ENCODE assay signal across 11 mouse cellular contexts in the genomic region with DNA sequence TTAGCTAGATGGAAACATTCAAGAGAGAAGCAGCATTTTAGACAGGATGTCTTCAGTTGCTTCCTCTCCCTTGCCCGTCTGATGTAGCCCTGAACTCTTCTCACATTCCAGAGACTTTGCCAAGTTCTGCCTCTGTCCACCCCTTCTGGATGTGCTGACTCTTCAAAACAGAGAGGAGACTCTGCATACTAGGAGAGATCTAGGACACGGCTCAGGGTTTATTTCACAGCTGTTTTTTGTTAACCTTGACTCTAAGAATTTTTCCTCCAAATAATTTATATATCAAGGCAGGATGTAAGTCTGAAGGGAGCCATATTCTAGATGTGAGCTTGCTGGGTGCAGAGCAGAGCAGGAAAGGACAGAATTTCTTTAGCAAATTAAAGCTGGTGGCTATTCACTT.
DNase-seq lines count a peak whose midpoint lies in the region; ATAC-seq and TF ChIP-seq lines count a peak whose summit lies in the region.
"Had no signal": no experiment of that assay in that cellular context is flagged by ENCODE, and none has a peak within 500 bp of the region (broad histone marks: within the 10 kb centered on the region; RNA-seq: fewer than 3 reads in every experiment).

No protein-coding gene starts in this region.

- H3K4me3 ChIP-seq in heart, embryonic 16.5 days (ENCODE audit: low read length), result no peak overlapping the region
- no peak overlapping the region for H3K4me3 ChIP-seq in spleen, adult 2 months (ENCODE audit: extremely low read depth, insufficient read depth, insufficient read length)
- no peak overlapping the region for H3K4me3 ChIP-seq in forebrain, embryonic 11.5 days (ENCODE audit: low read depth, low read length)
- H3K4me3 ChIP-seq: liver, embryonic 15.5 days; neural tube, embryonic 12.5 days had no signal

- no peak for TF ChIP-seq CTCF in spleen, adult 2 months (IDR thresholded peaks at IDR 0.05; ENCODE audit: extremely low read depth, insufficient read depth, insufficient read length, insufficient replicate concordance)

- H3K9me3 ChIP-seq in heart, embryonic 16.5 days (replicated peaks; ENCODE audit: control insufficient read depth, low read length), result no peaks in the 10 kb centered on the region
- no peaks in the 10 kb centered on the region for H3K9me3 ChIP-seq in forebrain, embryonic 11.5 days (ENCODE audit: control insufficient read depth, low read length)
- H3K9me3 ChIP-seq: liver, embryonic 15.5 days; neural tube, embryonic 12.5 days had no signal

- peaks cover 15% of the 10 kb centered on the region for H3K4me1 ChIP-seq in heart, embryonic 16.5 days (ENCODE audit: control insufficient read depth, insufficient read depth, low read length)
- H3K4me1 ChIP-seq in spleen, adult 2 months (ENCODE audit: control insufficient read depth, insufficient read depth, insufficient read length), result peaks cover 6% of the 10 kb centered on the region
- peaks cover 4% of the 10 kb centered on the region; the same call in 1 of the 2 replicates for H3K4me1 ChIP-seq in forebrain, embryonic 11.5 days (replicated peaks; ENCODE audit: control insufficient read depth, insufficient read depth, low read length)
- H3K4me1 ChIP-seq: liver, embryonic 15.5 days had no signal

- 18% methylated on average over 2 of the region's 2 CpGs for WGBS in heart, embryonic 16.5 days
- WGBS in spleen, adult 2 months, result 42% methylated on average over 2 of the region's 2 CpGs
- WGBS in forebrain, embryonic 11.5 days, result 74% methylated on average over 2 of the region's 2 CpGs

- peak; percentile 72 for ATAC-seq in heart, embryonic 16.5 days (replicated peaks; ENCODE audit: extremely low read depth, insufficient read depth, low FRiP score)
- ATAC-seq in granulocyte monocyte progenitor cell, adult 5-6 weeks (replicated peaks; ENCODE audit: poor library complexity, severe bottlenecking), result no peak
- no peak for ATAC-seq in forebrain, embryonic 11.5 days (replicated peaks; ENCODE audit: low FRiP score)

- no peak overlapping the region for H3K9ac ChIP-seq in heart, embryonic 16.5 days (ENCODE audit: low read length)
- H3K9ac ChIP-seq in forebrain, embryonic 11.5 days (ENCODE audit: low read length), result no peak overlapping the region
- H3K9ac ChIP-seq: liver, embryonic 15.5 days; neural tube, embryonic 12.5 days had no signal

- no peaks in the 10 kb centered on the region for H3K27me3 ChIP-seq in heart, embryonic 16.5 days (ENCODE audit: control insufficient read depth, insufficient read depth, low read length)
- no peaks in the 10 kb centered on the region for H3K27me3 ChIP-seq in spleen, adult 2 months (ENCODE audit: control insufficient read depth, insufficient read depth, low read length)
- H3K27me3 ChIP-seq in forebrain, embryonic 11.5 days (ENCODE audit: control insufficient read depth, insufficient read depth, low read length), result no peaks in the 10 kb centered on the region
- H3K27me3 ChIP-seq: liver, embryonic 15.5 days; neural tube, embryonic 12.5 days had no signal

- H3K36me3 ChIP-seq in heart, embryonic 16.5 days (ENCODE audit: control insufficient read depth, insufficient read depth), result no peaks in the 10 kb centered on the region
- H3K36me3 ChIP-seq in spleen, adult 2 months (ENCODE audit: control insufficient read depth, insufficient read depth, low read length), result no peaks in the 10 kb centered on the region
- no peaks in the 10 kb centered on the region for H3K36me3 ChIP-seq in forebrain, embryonic 11.5 days (ENCODE audit: control insufficient read depth, insufficient read depth, low read length)
- H3K36me3 ChIP-seq: liver, embryonic 15.5 days; neural tube, embryonic 12.5 days had no signal

- TF ChIP-seq POLR2A in spleen, adult 2 months (IDR thresholded peaks at IDR 0.05; ENCODE audit: low read depth, low read length), result no peak

- H3K27ac ChIP-seq in heart, embryonic 16.5 days (ENCODE audit: low read length), result peak overlapping the region; percentile 66
- peak overlapping the region; percentile 67; the same call in 1 of the 2 replicates for H3K27ac ChIP-seq in spleen, adult 2 months (ENCODE audit: insufficient read depth, low read length)
- H3K27ac ChIP-seq in forebrain, embryonic 11.5 days (ENCODE audit: low read depth, low read length), result no peak overlapping the region
- H3K27ac ChIP-seq: liver, embryonic 15.5 days; neural tube, embryonic 12.5 days had no signal

- intact Hi-C loops in heart, postnatal 25 days (cut with DNase I), result loop anchor here (5.0 kb wide), 1 partner anchor 108 kb away; no protein-coding TSS in a partner anchor

- no peak overlapping the region for H3K4me2 ChIP-seq in heart, embryonic 16.5 days (ENCODE audit: low read depth, low read length)
- H3K4me2 ChIP-seq in forebrain, embryonic 11.5 days (ENCODE audit: low read depth, low read length, severe bottlenecking), result no peak overlapping the region
- H3K4me2 ChIP-seq: liver, embryonic 15.5 days; neural tube, embryonic 12.5 days had no signal

- no peak for DNase-seq in heart, postnatal 25 days (ENCODE audit: low spot score)
- DNase-seq in spleen, adult 2 months (ENCODE audit: low read depth in 1 of 2, low spot score in 2 of 2), result no peak
- no peak for DNase-seq in spleen, postnatal 4 days (ENCODE audit: low spot score in 2 of 2)
- DNase-seq in kidney, postnatal 10 days, result peak; percentile 41
- DNase-seq in cerebellum, postnatal 4 days (ENCODE audit: low spot score in 2 of 2), result no peak
- DNase-seq in forebrain, embryonic 11.5 days (ENCODE audit: low spot score), result no peak
- DNase-seq: gastrocnemius, postnatal 14 days had no signal
